Mouse (Mus musculus) right cerebral cortex, postnatal 10 days (tissue): ENCODE results near the gene Sec1.

Experiments used
- DNase-seq, 2 experiments: peaks; one replicate each; pipeline ENCODE4 v3.0.0; 2021; ENCODE audit warnings: low spot score in 2 of 2

Sec1 gene

GRCm38 (mm10) chr7:45704730-45705442 is 10.7 kb upstream of the Sec1 start, which contains the start of gene Dbp:
Gene Dbp (plus strand): TSS chr7:45705088.
- DNase-seq, result peak; percentile 100

- peak; percentile 83 to 93 for DNase-seq
These were observed 9.9 kb upstream of the Sec1 start for GRCm38 (mm10) chr7:45704046-45704559.

GRCm38 (mm10) chr7:45703521-45704033 is 9.4 kb upstream of the Sec1 start:
- DNase-seq, result peak in 1 of 2 experiments; percentile 70

- peak in 1 of 2 experiments; percentile 56 for DNase-seq
These were observed 8.8 kb upstream of the Sec1 start for GRCm38 (mm10) chr7:45702809-45703520.

- peak in 1 of 2 experiments; percentile 58 for DNase-seq
These were observed 8.1 kb upstream of the Sec1 start for GRCm38 (mm10) chr7:45702316-45702715.

GRCm38 (mm10) chr7:45701607-45702006 is 7.4 kb upstream of the Sec1 start:
- peak in 1 of 2 experiments; percentile 48 for DNase-seq

- peak in 1 of 2 experiments; percentile 47 for DNase-seq
These were observed 6.9 kb upstream of the Sec1 start for GRCm38 (mm10) chr7:45701072-45701471.

GRCm38 (mm10) chr7:45700301-45701015 is 6.3 kb upstream of the Sec1 start:
- DNase-seq, result peak; percentile 84 to 88

- DNase-seq, result peak; percentile 71 to 81
These were observed 5.4 kb upstream of the Sec1 start, which contains the start of gene Car11 for GRCm38 (mm10) chr7:45699523-45700141. Gene Car11 (plus strand): TSS chr7:45699843.

GRCm38 (mm10) chr7:45697894-45698293 is 3.7 kb upstream of the Sec1 start:
- no peak for DNase-seq

GRCm38 (mm10) chr7:45695098-45695497 is 896 bp upstream of the Sec1 start:
- no peak for DNase-seq

- no peak for DNase-seq
These were observed 1.8 kb downstream of the Sec1 start for GRCm38 (mm10) chr7:45692364-45692763.

- no peak for DNase-seq
These were observed 4.4 kb downstream of the Sec1 start for GRCm38 (mm10) chr7:45689800-45690199.

GRCm38 (mm10) chr7:45689099-45689498 is 5.1 kb downstream of the Sec1 start:
- DNase-seq, result no peak

GRCm38 (mm10) chr7:45686841-45687240 is 7.4 kb downstream of the Sec1 start:
- DNase-seq, result no peak

- no peak for DNase-seq
These were observed 8.4 kb downstream of the Sec1 start for GRCm38 (mm10) chr7:45685811-45686210.

- no peak for DNase-seq
These were observed 10.7 kb downstream of the Sec1 start, which contains the start of gene Ntn5 for GRCm38 (mm10) chr7:45683396-45684050. Gene Ntn5 (plus strand): TSS chr7:45684022.

- peak; percentile 89 to 92 for DNase-seq
These were observed 11.8 kb downstream of the Sec1 start for GRCm38 (mm10) chr7:45682144-45683126.

- DNase-seq, result no peak
These were observed 13.0 kb downstream of the Sec1 start for GRCm38 (mm10) chr7:45681046-45681736.
